Mouse (Mus musculus) hindbrain, postnatal 0 days (tissue): ENCODE results near the gene Slc39a11. TPM values are rescaled to one million over a fixed set of nuclear protein-coding genes. Genes with fewer than 3 reads are reported as not detected.

Source experiments
- ATAC-seq: fragments of 200-750 bp; cut with Nextera tagmentation; 2 replicates; pipeline ENCODE4 v1.8.0; 2017; ENCODE audit warnings: mild to moderate bottlenecking, moderate TSS enrichment, moderate library complexity
- DNase-seq: peaks from one replicate; pipeline ENCODE4 v3.0.0-alpha.2; 2015; ENCODE audit warnings: low spot score
- H3K27ac ChIP-seq: fragments of 300-500 bp; sonication (generic); 2 replicates; pipeline ENCODE4 v1.5.1; 2014; ENCODE audit warnings: mild to moderate bottlenecking
- H3K27me3 ChIP-seq: fragments of 300-500 bp; sonication (generic); 2 replicates; pipeline ENCODE4 v1.6.1; 2014; ENCODE audit warnings: low read length, mixed read lengths; ENCODE audit not compliant: insufficient read depth
- H3K36me3 ChIP-seq: fragments of 300-500 bp; sonication (generic); 2 replicates; pipeline ENCODE4 v1.6.1; 2014; ENCODE audit warnings: low read length, mixed read lengths; ENCODE audit not compliant: insufficient read depth
- H3K4me1 ChIP-seq: fragments of 300-500 bp; sonication (generic); 2 replicates; pipeline ENCODE4 v1.6.1; 2014; ENCODE audit warnings: antibody characterized with exemption, low read length, mixed read lengths; ENCODE audit not compliant: insufficient read depth
- H3K4me2 ChIP-seq: fragments of 300-500 bp; sonication (generic); 2 replicates; pipeline ENCODE4 v1.6.1; 2014; ENCODE audit warnings: low read depth, mild to moderate bottlenecking, low read length, moderate library complexity, mixed read lengths
- H3K4me3 ChIP-seq: fragments of 300-500 bp; sonication (generic); 2 replicates; pipeline ENCODE4 v1.5.1; 2014; ENCODE audit warnings: low read length
- H3K9ac ChIP-seq: fragments of 300-500 bp; sonication (generic); replicated peaks from 2 replicates; pipeline ENCODE4 v1.6.1; 2014; ENCODE audit warnings: mild to moderate bottlenecking, low read length, moderate library complexity, mixed read lengths
- H3K9me3 ChIP-seq: fragments of 300-500 bp; sonication (generic); 2 replicates; pipeline ENCODE4 v1.6.1; 2016; ENCODE audit warnings: low read length, mixed read lengths
- CTCF ChIP-seq: IDR thresholded peaks from 2 replicates; pipeline ENCODE4 v1.5.1; 2016; ENCODE audit warnings: antibody characterized with exemption, control low read depth, low read depth
- WGBS: fragments of 180-500 bp; shearing (Covaris S2); extraction: QIAGEN DNeasy Blood & Tissue Kit; methylation state at CpG from one replicate; pipeline ENCODE4 v1.1.7; 2014; 5-methylcytosine and 5-hydroxymethylcytosine counted together
- polyA plus RNA-seq: library from polyadenylated mRNA; unstranded; fragments of >200 nt; fragmentation: Nextera tagmentation; extraction: Ambion mirVana; gene quantifications from 2 replicates; pipeline ENCODE4 v1.2.1, GENCODE M21; 2015
- total RNA-seq: library from RNA; depleted of rRNA; stranded (reverse); fragments of >200 nt; gene quantifications from 2 replicates; pipeline ENCODE4 v1.2.3, GENCODE M21; 2014; rRNA removed

Slc39a11 gene
- total and polyA plus RNA-seq, 2 experiments from 2014 or later, result 35.6 to 63.3 TPM

GRCm38 (mm10) chr11:113196234-113197007 lies 453.5 kb downstream of the Slc39a11 start:
- Histone ChIP-seq H3K9ac (no peak overlapping the region), H3K27me3 (no peaks in the 10 kb centered on the region), H3K4me3 (no peak overlapping the region), H3K36me3 (no peaks in the 10 kb centered on the region), H3K4me2 (no peak overlapping the region), H3K4me1 (peaks cover 21% of the 10 kb centered on the region), H3K9me3 (no peaks in the 10 kb centered on the region), H3K27ac (no peak overlapping the region)
- no peak for TF ChIP-seq CTCF
- WGBS, result 84% methylated on average over 19 of the region's 19 CpGs
- no peak for DNase-seq
- no peak for ATAC-seq

Other genes with a start within 250 kb of the Slc39a11 start
- 58.9 and 94.0 TPM in 2 replicates for gene Sstr2, start 30.7 kb downstream of the Slc39a11 start, total RNA-seq
- gene Sstr2, start 30.7 kb downstream of the Slc39a11 start, polyA plus RNA-seq, result 32.4 and 37.6 TPM in 2 replicates
- 59.9 and 63.8 TPM in 2 replicates for gene Cog1, start 910 bp downstream of the Slc39a11 start, total RNA-seq
- 30.6 and 31.3 TPM in 2 replicates for gene Cog1, start 910 bp downstream of the Slc39a11 start, polyA plus RNA-seq
- 29.5 and 36.8 TPM in 2 replicates for gene Fam104a, start 34.1 kb upstream of the Slc39a11 start, total RNA-seq
- gene Fam104a, start 34.1 kb upstream of the Slc39a11 start, polyA plus RNA-seq, result 50.6 and 51.5 TPM in 2 replicates
- gene D11Wsu47e, start 34.3 kb upstream of the Slc39a11 start, total RNA-seq, result 17.7 and 32.4 TPM in 2 replicates
- 19.7 and 22.5 TPM in 2 replicates for gene D11Wsu47e, start 34.3 kb upstream of the Slc39a11 start, polyA plus RNA-seq
- not detected in 2 replicates for gene Cpsf4l, start 59.9 kb upstream of the Slc39a11 start, total RNA-seq
- 0.19 and 0.25 TPM in 2 replicates for gene Cpsf4l, start 59.9 kb upstream of the Slc39a11 start, polyA plus RNA-seq
- 104 and 116 TPM in 2 replicates for gene Cdc42ep4, start 101.8 kb upstream of the Slc39a11 start, total RNA-seq
- 55.7 and 56.4 TPM in 2 replicates for gene Cdc42ep4, start 101.8 kb upstream of the Slc39a11 start, polyA plus RNA-seq